Mouse (Mus musculus): ENCODE measurements around the gene Ube2c.
A peak's percentile ranks its signal among the peaks of the same experiment; 100 is the strongest.

Ube2c gene

DNA sequence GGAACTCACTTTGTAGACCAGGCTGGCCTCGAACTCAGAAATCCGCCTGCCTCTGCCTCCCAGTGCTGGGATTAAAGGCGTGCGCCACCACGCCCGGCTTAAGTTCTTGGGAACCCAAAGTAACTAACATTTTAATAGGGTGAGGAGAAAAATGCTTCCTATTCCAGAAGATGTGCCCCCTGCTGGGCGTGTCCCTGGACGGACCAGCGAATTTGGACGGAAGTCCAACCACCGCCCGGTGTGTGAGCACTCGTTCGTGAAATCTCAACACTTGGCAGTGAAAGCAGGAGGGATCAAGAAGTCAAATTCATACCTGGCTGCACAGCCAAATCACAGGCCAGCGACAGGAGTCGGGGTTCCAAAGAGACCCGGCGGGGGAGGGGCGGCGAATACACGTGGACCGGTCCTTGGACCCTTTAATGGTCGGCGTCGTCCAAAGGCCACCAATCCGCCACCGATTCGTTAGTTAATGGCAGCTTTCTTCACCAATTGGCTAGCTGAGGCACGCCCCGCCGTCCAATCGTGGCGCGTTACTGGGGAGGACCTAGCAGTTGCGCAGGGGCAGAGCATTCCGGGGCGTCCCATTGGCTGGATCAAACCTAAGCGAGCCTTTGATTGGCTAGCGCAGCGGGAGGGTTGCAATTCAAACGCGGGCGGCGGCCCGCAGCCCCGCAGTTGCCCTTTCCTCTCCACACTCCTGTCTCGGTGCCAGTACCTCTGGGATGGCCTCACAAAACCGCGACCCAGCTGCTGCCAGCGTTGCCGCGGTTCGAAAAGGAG is at the start of gene Ube2c:
Gene Ube2c (plus strand): TSS at position 641 of the 780 bp plus-strand sequence.
- DNase-seq (ENCODE audit: low spot score in 2 of 2): peak; percentile 93 to 97

DNA sequence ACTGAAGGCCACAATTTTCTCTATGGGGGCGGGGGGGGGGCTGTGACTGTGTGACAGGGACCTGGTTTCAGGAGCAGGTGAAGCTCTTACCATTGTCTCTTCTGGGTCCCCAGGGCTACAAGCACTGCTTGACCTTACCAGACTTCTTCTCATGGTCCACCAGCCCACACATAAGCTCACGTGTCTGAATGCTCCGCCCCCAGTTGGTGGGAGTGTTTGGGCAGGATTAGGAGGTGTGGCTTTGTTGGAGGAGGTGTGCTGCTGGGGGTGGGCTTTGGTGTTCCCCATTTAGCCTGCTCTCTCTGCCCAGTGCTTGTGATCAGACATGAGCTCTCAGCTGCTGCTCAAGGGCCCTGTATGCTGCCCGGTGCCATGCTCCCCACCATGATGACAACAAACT is 46.4 kb upstream of the Ube2c start:
- DNase-seq (ENCODE audit: low spot score in 2 of 2): no peak

DNA sequence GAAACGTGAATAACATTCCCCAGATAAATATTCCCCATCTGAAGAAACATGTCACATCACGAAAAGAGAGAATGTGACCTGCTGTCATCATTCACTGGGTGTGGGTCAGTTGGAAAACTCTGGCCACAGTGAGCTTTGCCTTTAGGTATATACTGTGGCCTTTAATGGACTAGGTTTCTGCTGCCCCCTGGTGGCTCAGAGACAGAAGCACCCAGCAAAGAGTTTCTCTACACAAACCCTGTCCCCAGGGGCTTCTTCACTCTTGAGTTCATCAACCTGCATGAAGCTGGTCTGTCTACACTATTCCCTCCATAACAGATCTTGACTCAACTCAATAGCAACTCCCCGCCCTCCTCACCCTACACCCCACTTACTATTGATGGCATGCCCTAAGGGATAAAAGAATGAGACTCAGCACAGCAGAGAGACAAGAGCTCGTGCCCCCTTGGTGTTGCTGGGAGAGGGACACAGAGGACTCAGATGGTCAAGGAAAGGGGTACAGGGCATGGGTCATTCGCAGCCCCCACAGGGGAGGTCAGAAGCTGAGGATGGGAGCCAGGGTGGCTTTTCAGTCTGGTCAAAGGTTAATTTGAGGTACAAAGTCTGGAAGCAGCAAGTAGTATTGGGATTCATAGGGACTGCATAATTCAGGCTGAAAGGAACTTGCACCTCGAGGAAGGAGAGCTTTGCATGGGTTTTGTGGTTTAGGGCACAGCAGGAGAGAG is 43.6 kb upstream of the Ube2c start:
- DNase-seq (ENCODE audit: low spot score in 2 of 2): peak; percentile 27 to 48

DNA sequence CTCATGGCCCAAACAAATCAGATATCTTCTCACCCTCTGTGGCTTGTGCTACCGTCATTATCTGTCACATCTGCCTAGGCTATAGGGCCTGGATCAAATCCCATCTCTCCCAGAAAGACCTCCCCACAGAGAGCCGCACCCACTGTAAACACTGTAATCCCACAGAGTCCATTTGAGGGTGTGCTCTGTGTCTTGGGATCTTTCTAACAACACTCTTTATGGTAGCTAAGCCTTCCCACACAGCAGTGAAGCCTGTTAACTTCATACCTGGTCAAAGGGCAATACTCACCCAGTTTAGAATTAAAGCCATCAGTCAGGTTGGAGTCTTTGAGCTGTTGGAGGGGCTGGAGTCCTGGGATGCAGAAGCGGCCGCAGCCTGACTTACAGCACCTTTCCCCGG is 38.0 kb upstream of the Ube2c start:
- DNase-seq (ENCODE audit: low spot score in 2 of 2): no peak

DNA sequence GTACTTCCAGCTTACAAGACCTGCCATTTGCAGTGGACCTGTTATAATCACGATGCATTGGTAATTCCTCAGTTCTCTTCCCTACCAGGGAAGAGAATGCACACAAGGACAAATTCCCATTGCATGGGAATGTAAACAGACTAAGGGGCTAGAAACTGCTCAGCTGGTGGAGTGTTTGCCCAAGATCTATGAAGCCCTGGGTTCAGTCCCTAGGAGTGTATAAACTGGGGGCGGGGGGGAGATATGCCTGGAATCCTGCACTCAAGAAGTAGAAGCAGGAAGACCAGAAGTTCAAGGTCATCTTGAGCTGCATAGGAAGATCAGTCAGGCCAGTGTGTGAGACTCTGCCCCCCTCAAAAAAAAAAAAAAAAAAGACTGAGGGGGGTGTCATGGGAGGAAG is 36.4 kb upstream of the Ube2c start:
- no peak for DNase-seq (ENCODE audit: low spot score in 2 of 2)

DNA sequence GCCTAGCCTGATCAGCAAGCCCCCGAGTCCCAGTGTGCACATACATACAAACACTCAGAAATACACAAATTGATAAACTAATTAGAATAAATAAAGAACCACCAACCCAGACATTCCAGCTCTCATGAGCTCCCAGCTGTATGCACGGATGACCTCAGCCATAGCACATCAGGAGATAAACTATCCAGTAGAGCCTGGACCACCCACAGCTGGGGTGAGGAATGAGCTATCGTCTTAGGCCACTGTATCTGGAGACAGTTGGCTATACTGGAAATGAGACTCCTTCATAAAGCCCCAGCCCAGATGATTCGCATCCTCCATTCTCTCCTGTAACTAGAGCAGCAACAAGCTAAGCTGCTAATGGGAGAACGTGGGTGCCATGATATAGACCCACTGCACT is 34.9 kb upstream of the Ube2c start:
- DNase-seq (ENCODE audit: low spot score in 2 of 2): no peak

DNA sequence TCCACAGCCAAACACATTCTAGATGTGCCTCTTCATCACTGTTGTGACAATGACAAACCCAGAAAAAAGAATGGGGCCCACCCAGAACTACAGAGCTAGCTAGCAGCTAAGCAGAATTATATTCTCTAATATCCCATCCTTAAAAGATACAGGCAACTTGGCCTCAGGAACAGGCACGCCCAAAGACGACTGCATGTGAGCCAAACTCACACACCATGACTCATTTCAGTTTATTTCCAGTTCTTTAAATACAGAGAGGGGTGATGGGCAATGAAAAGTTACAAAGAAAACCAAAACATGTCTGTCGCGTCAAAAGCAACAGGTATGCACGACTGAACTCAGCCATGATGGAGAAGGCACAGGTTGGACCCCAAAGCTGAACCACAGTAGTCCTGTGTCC is 34.3 kb upstream of the Ube2c start:
- DNase-seq (ENCODE audit: low spot score in 2 of 2): no peak

DNA sequence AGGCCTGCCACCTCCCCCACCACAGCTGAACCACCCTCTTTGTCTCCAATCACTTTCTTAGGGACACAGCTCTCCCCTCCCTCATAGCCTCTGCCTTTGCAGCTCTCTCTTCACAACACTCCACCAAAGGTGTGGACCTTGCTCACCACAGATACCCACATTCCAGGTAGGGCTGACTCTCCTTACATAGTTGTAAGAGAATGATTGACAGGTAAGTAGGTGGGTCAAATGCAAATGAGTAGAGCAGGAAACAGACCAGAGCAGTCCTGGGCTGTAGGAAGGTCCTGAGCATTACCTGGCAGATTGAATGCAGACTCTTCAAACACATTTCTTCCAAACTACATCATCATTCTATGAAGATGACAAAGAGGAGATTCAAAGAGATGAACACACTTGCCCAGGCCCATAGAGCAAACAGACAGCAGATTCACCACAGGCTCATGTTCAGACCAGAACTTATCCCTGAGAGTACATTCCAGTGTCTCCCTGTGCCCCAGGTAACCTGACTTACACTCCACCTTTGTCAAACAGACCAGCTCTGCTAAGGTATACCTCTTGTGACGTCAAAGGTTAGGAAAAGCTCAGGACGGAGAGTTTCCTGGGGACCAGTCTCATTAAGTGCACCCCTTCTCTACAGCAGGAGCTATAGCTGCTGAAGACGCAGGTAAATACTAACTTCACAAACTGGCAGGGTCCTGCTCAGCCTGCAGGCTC is 32.2 kb upstream of the Ube2c start:
- DNase-seq (ENCODE audit: low spot score in 2 of 2): no peak

DNA sequence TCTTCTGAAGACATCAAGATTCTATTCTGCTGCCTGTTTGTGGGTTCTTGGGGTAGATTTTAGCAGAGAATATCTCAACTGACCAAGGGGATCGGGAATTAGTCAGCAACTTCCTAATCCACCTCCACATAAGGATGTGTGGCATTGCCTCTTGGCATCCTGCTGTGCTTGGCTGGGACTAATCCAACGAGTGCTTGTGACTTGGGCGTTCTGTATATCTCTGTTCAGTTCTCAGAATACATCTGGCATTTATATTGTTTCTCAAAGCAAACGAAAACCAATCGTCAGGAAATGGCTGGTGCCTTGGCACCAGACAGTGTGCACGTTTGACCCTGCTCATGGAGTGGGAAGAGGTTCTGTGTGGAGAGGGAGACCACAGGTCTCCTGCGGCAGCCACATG is 29.8 kb upstream of the Ube2c start:
- DNase-seq (ENCODE audit: low spot score in 2 of 2): no peak

DNA sequence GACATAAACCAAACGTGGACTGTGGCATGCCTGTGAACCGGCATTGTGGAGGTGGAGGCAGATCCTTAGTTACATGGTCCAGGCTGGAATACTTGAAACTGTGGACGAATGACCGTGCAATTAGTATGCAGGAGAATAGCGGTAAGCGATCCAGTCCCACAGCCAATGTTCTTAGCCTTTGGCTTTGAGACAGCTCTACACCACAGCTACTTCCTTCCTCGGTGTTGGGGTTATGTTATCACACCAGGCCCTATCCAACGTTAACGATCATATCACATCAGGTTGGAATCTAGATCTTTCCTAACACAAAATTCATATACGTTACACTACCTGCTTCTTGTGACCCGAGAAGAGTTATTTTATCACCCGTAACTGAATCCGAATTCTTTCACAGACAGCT is 24.7 kb upstream of the Ube2c start:
- no peak for DNase-seq (ENCODE audit: low spot score in 2 of 2)

DNA sequence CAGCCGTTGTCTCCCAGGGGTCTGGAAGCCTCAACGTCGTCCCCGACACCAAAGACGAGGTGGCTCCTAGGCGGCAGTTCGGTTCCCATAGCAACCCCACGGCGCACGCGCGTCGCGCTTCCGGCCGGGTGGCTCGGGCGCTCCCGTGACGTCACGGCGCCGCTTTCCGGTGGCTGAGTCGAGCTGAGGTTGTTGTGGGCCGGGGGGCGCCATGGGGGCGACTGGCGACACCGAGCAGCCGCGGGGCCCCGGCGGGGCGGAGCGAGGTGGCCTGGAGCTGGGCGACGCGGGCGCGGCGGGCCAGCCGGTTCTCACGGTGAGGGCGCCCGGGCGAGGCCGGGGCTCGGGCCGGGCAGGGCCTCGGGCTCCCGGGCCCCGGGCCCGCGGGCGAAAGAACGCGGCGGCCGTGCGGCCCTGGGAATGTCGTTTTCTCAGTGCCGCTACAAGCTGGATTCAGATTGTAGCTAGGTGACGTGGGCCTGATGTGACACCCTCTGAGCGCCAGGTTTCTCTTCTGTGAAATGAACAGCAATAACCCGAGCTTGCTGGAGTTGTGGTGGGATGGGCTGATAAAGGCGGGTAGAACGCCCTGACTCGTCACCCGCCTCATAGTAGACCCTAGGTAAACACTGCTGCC is 23.7 kb upstream of the Ube2c start, which contains the start of the genes Wfdc3 and Dnttip1:
Gene Wfdc3 (minus strand): TSS at position 89 of the 637 bp plus-strand sequence.
Gene Dnttip1 (plus strand): TSS at position 141 of the 637 bp plus-strand sequence.
- DNase-seq (ENCODE audit: low spot score in 2 of 2): peak; percentile 88 to 93

DNA sequence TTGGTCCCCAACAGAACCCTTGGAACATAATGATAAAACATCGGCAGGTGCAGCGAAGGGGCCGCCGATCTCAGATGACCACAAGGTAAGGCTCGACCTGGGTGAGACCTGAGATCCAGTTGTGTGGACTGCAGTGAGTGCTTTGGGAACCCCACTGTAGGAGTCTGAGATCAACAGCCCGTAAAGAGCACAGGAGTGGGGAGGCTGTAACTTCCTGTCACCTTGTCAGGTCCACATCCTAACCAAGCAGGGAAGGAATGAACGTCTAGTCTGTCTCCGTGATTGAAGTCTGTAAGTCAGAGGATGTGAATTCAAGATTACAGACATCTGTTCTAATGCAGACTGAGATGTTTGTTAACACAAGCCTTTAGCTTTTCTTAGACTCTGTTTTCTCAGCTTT is 23.0 kb upstream of the Ube2c start:
- no peak for DNase-seq (ENCODE audit: low spot score in 2 of 2)

DNA sequence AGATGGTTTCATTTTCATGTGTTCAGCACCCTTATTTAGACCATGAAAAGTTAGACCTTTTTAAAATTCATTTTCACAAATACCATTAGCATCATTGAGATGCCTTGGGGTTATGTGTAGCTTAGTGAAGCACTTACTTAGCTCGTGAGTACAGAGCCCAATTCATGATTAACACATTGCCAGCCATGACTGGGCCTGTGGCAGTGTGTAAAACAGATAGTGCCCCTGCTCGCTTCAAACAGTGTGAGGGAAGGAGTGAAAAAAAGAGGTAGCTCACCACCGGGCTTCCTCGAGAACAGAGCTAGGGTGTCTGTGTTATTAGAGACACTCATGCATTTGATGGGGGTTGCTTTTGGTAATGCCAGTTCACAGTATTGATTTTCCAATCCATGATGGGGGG is 21.5 kb upstream of the Ube2c start:
- no peak for DNase-seq (ENCODE audit: low spot score in 2 of 2)

DNA sequence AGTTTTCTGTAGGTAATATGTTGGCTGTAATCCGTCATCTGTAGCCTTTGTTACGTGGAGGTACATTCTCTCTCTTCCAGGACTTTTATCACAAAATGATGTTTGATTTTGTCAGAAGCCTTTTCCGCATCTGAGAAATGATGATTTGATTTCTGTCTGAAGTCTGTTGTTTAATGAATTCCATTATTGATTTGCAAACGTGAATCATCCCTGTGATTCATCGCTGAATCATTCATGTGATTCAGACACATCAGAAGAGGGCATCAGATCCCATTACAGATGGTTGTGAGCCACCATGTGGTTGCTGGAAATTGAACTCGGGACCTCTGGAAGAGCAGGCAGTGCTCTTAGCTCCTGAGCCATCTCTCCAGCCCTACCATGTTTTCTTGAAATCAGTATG is 20.7 kb upstream of the Ube2c start:
- DNase-seq (ENCODE audit: low spot score in 2 of 2): no peak

DNA sequence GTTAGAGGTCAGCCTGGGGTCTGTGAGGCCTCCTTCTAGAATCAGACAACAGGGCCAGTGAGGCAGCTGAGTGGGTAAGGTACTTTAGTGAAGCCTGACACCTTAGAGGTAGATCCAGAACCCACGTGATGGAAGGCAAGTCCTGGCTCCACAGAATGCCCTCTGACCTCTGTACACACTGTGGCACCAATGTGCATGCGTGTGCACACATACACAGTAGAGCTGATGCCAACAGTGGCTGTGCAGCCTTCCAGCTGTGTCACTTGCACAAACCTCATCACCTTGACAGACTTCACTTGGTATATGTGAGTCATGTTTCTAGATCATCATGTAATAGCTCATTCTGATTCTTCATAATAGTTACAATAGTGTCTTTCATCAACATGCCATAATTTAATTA is 17.2 kb upstream of the Ube2c start:
- no peak for DNase-seq (ENCODE audit: low spot score in 2 of 2)

DNA sequence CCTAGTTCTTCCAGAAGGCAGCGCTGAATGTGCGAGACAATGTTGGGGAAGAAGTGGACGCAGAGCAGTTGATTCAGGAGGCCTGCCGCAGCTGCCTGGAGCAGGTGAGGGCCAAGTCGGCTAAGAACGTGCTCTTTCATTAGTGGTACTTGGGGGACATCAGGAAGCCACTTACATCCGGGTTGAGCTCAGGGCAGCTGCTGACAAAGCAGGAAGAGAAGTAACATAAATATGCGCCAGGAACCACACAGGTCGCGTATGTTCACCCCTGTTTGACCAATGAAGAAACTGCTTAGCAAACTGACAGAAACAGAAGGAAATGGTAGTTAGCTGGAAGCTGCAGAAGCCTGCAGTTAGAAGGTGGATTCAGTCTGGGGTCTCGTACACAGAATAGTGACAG is 15.6 kb upstream of the Ube2c start:
- DNase-seq (ENCODE audit: low spot score in 2 of 2): no peak

DNA sequence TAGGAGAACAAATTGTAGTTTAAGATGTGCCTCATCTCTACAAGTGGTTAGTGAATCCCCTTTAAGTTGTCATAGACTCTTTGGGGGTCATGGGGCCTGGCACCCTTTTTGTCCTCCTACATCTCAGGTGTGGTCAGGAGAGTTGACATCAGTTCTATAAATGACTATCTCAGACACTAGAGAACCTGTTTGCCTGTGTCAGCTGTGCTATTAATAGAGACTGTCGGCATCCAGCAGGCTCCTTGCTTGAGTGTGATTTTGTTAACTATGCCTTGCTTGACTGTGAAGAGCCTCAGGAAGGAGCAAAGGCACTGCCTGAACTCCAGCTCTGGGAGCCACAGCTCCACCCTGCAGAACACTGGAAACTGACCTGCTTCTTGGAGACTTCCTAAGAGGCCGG is 14.9 kb upstream of the Ube2c start:
- no peak for DNase-seq (ENCODE audit: low spot score in 2 of 2)

DNA sequence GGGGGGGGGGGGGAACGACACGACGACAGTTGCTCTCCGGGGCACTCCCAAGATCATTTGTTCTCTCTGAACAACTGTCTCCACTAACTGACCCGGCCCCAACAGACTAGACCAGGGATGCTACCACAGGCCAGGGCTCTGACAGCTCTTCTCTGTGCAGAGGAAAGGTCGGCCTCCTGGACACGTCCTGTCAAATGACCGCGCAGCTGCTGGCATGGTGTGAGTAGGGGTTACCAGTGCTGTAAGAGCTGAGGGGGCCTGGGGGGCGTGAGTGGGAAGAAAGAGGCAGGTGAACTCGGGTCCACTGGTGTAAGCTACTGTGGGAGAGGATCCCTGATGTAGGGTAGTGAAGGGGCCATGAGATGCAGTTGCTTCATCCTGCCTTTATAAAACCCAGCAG is 11.9 kb upstream of the Ube2c start:
- DNase-seq (ENCODE audit: low spot score in 2 of 2): no peak

DNA sequence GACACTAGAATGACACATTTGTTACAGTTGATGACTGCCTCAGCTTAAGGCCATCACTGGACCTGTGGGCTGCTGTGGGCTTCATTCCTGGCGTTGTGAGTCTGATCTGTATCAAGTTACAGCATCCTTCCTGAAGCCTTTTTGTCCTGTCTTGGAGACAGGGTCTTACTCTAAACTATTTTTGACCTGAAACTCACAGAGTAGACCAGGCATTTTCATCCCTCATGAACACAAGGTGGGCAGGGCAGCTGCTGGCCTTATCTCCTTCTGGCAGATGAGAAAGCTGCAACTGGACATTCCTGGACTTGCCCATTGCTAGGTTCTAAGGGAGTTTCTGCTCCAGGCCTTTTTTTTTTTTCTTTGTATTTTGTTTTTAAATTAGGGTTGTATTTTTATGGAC is 11.0 kb upstream of the Ube2c start:
- no peak for DNase-seq (ENCODE audit: low spot score in 2 of 2)

DNA sequence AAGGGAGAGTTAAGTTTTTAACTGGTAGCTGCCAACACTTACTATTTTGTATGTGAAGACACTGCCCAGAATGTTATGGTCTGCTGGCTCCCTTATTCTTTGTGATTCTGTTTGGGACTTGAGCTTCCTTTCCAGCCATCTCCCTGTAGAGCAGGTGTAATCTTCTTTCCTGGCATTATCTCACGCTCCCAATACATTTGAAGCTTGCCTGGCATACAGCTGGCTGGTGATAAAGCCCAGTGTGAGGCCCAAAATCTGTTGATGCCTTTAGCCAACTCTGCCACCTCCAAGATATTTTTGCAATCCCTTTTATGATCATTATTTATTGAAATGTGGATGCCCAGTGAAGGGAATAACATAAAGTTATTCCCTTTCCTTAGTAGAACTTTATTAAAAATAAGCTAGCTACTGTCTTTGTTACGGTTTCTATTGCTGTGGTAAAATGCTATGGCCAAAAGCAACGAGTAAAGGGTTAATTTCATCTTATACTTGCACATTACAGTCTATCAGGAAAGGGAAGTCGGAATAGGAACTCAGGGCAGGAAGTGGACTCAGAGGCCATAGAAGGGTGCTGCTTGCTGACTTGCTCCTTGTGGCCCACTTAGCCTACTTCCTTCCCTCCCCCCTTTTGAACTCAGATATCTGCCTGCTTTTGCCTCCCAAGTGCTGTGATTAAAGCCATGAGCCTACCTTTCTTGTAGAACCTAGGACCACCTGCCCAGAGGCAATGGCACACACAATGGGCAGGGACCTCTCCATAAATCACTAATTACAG is 9.5 kb upstream of the Ube2c start:
- DNase-seq (ENCODE audit: low spot score in 2 of 2): no peak

DNA sequence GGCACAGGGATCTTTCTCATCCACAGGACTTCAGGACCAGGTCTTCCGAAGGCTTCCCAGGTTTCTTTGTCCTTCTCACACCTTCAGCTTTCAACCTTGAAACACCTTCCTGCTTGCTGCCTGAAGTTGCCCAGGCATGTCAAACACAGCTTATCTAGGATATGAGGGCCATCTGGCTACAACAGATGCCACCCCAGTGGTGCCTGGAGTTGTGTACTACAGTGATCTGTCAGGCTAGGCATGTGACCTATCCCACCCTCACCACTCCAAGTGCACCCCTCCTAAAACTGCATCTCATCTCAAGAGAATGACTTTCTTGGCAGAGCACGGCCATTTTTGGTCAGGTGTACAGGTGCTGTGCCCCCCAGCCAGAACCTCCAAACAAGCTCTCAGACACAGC is 8.2 kb upstream of the Ube2c start:
- no peak for DNase-seq (ENCODE audit: low spot score in 2 of 2)
